ENCODE assay signal across 16 mouse cellular contexts in the genomic region with DNA sequence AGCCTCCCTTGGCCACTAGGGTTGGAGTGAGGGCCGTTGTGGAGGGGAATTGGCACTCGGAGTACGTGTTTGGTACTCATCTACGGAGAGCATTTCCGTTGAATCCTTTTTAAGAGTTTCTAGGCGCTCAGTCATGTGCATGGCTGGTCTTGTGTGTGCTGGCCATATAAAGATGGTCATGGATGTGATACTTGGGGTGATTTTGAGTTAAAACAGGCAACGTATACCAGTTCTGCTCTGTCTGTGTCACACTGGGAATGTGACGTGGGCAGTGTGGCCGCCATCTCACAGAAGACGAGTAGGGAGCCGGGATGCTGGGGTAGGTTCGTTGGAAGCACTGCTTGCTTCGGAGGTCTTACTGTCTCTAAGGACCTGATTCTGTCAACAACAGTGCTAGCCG.
"Had no signal": no experiment of that assay in that cellular context is flagged by ENCODE, and none has a peak within 500 bp of the region (broad histone marks: within the 10 kb centered on the region; RNA-seq: fewer than 3 reads in every experiment).

No protein-coding gene starts in this region.

- H3K4me3 ChIP-seq: neural tube, embryonic 13.5 days; neural tube, embryonic 15.5 days; stomach, embryonic 15.5 days had no signal

- DNase-seq: retina, postnatal 1 day; right cerebral cortex, adult 18-20 months; right cerebral cortex, postnatal 14 days; right cerebral cortex, postnatal 25 days; right cerebral cortex, postnatal 4 days; spleen, adult 18-20 months; thymus, adult 18-20 months; thymus, adult 2 months; thymus, postnatal 14 days; thymus, postnatal 25 days; thymus, postnatal 36 days; thymus, postnatal 4 days had no signal

- H3K36me3 ChIP-seq: neural tube, embryonic 13.5 days; neural tube, embryonic 15.5 days; stomach, embryonic 15.5 days had no signal

- H3K27ac ChIP-seq: neural tube, embryonic 13.5 days; neural tube, embryonic 15.5 days; stomach, embryonic 15.5 days; stomach, postnatal 0 days had no signal

- H3K4me1 ChIP-seq: stomach, embryonic 15.5 days had no signal

- H3K27me3 ChIP-seq: neural tube, embryonic 13.5 days; neural tube, embryonic 15.5 days; stomach, embryonic 15.5 days had no signal

- H3K9me3 ChIP-seq: neural tube, embryonic 13.5 days; neural tube, embryonic 15.5 days; stomach, embryonic 15.5 days had no signal
